In genomic region chr7:24318942-24319341, GRCm38 (mm10) we compare ENCODE assay signal across 22 mouse cellular contexts. TPM values are rescaled to one million over a fixed set of nuclear protein-coding genes. Genes with fewer than 3 reads are reported as not detected.
"Had no signal": no experiment of that assay in that cellular context is flagged by ENCODE, and none has a peak within 500 bp of the region (broad histone marks: within the 10 kb centered on the region; RNA-seq: fewer than 3 reads in every experiment).

No protein-coding gene starts in this region.

- H3K9me3 ChIP-seq: stomach, embryonic 15.5 days had no signal

- H3K27ac ChIP-seq: limb, embryonic 12.5 days; liver, embryonic 13.5 days; lung, embryonic 15.5 days; macrophage; midbrain, embryonic 12.5 days; stomach, embryonic 15.5 days had no signal

- H3K4me2 ChIP-seq: limb, embryonic 12.5 days; liver, embryonic 13.5 days; lung, embryonic 15.5 days; midbrain, embryonic 12.5 days; stomach, embryonic 15.5 days had no signal

- H3K36me3 ChIP-seq: liver, embryonic 13.5 days; lung, embryonic 15.5 days; midbrain, embryonic 12.5 days; stomach, embryonic 15.5 days had no signal

- H3K9ac ChIP-seq: limb, embryonic 12.5 days; liver, embryonic 13.5 days; liver, postnatal 0 days; lung, embryonic 15.5 days; midbrain, embryonic 12.5 days; stomach, embryonic 15.5 days had no signal

- ATAC-seq: liver, postnatal 0 days; midbrain, embryonic 16.5 days had no signal

- H3K27me3 ChIP-seq: limb, embryonic 12.5 days; liver, embryonic 13.5 days; lung, embryonic 15.5 days; stomach, embryonic 15.5 days had no signal

- H3K4me3 ChIP-seq: limb, embryonic 12.5 days; liver, embryonic 13.5 days; lung, embryonic 15.5 days; midbrain, embryonic 12.5 days; stomach, embryonic 15.5 days had no signal

- DNase-seq: kidney, adult 8-10 months; kidney, postnatal 25 days; layer of hippocampus, adult 9-11 months; layer of hippocampus, postnatal 36 days; liver; liver, embryonic 13.5 days; liver, postnatal 0 days; lung, postnatal 14 days; right cerebral cortex, postnatal 14 days; thymus, postnatal 36 days had no signal

RNA-seq across cellular contexts. Expression of gene Tescl, which starts 14.8 kb away (rescaled TPM):
- total RNA-seq: layer of hippocampus, adult 18-20 months; layer of hippocampus, postnatal 36 days; left cerebral cortex, postnatal 36 days; megakaryocyte-erythroid progenitor cell, adult 5-6 weeks had no signal
- polyA plus RNA-seq: liver, embryonic 13.5 days; liver, postnatal 0 days; lung, embryonic 15.5 days; macrophage; midbrain, embryonic 12.5 days; stomach, embryonic 15.5 days; thymus, postnatal 0 days had no signal

RNA-seq across cellular contexts. Expression of gene Lypd5, which starts 30.1 kb away (rescaled TPM):
- total RNA-seq: layer of hippocampus, adult 18-20 months; layer of hippocampus, postnatal 36 days; left cerebral cortex, postnatal 36 days; megakaryocyte-erythroid progenitor cell, adult 5-6 weeks had no signal
- polyA plus RNA-seq: kidney, embryonic 16.5 days; limb, embryonic 12.5 days; liver, embryonic 13.5 days; lung, embryonic 15.5 days; macrophage; midbrain, embryonic 12.5 days; midbrain, embryonic 16.5 days; neural tube, embryonic 14.5 days had no signal
